Mouse (Mus musculus) small intestine, adult 2 months (tissue): ENCODE data around the gene Akap13.

Experiments
- CTCF ChIP-seq: fragments of 200-500 bp; IDR thresholded peaks from 2 replicates; pipeline ENCODE4 v1.5.1; 2012; ENCODE audit warnings: low read depth, mild to moderate bottlenecking, control low read depth, inconsistent platforms, low read length, moderate library complexity, mixed read lengths; ENCODE audit not compliant: insufficient replicate concordance, insufficient read length; ENCODE audit errors: extremely low read depth
- POLR2A ChIP-seq: fragments of 200-500 bp; IDR thresholded peaks from 2 replicates; pipeline ENCODE4 v1.6.1; 2012; ENCODE audit warnings: low read depth, mild to moderate bottlenecking, control low read depth, inconsistent platforms, low read length, moderate library complexity

DNA sequence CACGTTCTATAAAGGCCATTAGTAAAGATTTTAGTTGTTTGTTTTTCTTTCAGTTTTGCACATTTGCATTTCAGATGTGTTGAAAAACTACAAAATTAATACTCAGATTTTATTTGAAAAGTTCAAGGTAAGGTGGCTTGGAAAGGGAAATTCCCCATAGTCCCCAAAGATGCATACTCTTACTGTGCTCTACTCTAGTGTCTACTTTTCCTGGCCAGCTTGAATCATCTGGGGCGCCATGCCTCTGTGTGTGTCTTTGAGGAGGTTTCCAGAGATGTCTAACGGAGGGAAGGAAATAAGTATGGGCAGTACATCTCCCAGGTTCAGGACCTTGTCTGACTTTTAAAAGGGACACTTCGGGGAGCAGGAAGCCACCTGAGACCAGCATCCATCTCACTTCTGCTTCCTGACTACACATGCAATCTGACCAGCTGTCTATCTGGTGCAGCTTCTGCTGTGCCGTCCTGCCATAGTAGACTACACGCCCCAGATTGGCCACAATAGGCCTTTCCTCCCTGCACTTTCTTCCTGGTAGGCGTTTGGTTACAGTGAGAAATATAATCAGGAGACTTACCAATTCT, 74.6 kb downstream of the Akap13 start:
- no peak for TF ChIP-seq CTCF
- TF ChIP-seq POLR2A, result no peak
